Mouse (Mus musculus) spleen, postnatal 0 days (tissue): ENCODE measurements around the gene Ppp1r32. TPM values are rescaled to one million over a fixed set of nuclear protein-coding genes. Genes with fewer than 3 reads are reported as not detected.

Source experiments
- polyA plus RNA-seq: library from polyadenylated mRNA; unstranded; fragments of >200 nt; fragmentation: Nextera tagmentation; extraction: Ambion mirVana; gene quantifications from 2 replicates; pipeline ENCODE4 v1.2.1, GENCODE M21; 2015

The Ppp1r32 gene
- 0.16 and 0.19 TPM in 2 replicates for polyA plus RNA-seq

GRCm38 (mm10) chr19:10482703-10483102 is at the start of gene Ppp1r32:
Ppp1r32 (minus strand) TSS chr19:10482928.

GRCm38 (mm10) chr19:10525910-10526309 is 43.2 kb upstream of the Ppp1r32 start, which contains the start of gene Sdhaf2:
Sdhaf2 (minus strand) TSS chr19:10526142.

GRCm38 (mm10) chr19:10525106-10525901 is 42.6 kb upstream of the Ppp1r32 start, which contains the start of gene Cpsf7:
Cpsf7 (plus strand) TSS chr19:10525266.

GRCm38 (mm10) chr19:10456752-10457483 is 25.8 kb downstream of the Ppp1r32 start, which contains the start of gene Lrrc10b:
Lrrc10b (minus strand) TSS chr19:10457473.

Other genes starting within 250 kb of the Ppp1r32 start
- 1.7 and 2.4 TPM in 2 replicates for gene Myrf, start 242.2 kb downstream of the Ppp1r32 start, polyA plus RNA-seq
- 0.66 and 1.0 TPM in 2 replicates for gene Dagla, start 178.1 kb downstream of the Ppp1r32 start, polyA plus RNA-seq
- 0.16 and 0.28 TPM in 2 replicates for gene Syt7, start 93.8 kb downstream of the Ppp1r32 start, polyA plus RNA-seq
- gene Lrrc10b, start 25.5 kb downstream of the Ppp1r32 start, polyA plus RNA-seq = 0.13 and 0.22 TPM in 2 replicates
- 17.7 and 22.0 TPM in 2 replicates for gene Cpsf7, start 42.3 kb upstream of the Ppp1r32 start, polyA plus RNA-seq
- 36.7 and 44.0 TPM in 2 replicates for gene Sdhaf2, start 43.2 kb upstream of the Ppp1r32 start, polyA plus RNA-seq
- 23.3 and 25.9 TPM in 2 replicates for gene Tmem216, start 73.3 kb upstream of the Ppp1r32 start, polyA plus RNA-seq
- 17.8 and 25.7 TPM in 2 replicates for gene Cyb561a3, start 94.2 kb upstream of the Ppp1r32 start, polyA plus RNA-seq
- gene Tmem138, start 94.4 kb upstream of the Ppp1r32 start, polyA plus RNA-seq = 20.1 and 22.3 TPM in 2 replicates
- gene Ddb1, start 122.4 kb upstream of the Ppp1r32 start, polyA plus RNA-seq = 127 and 136 TPM in 2 replicates
- gene Tkfc, start 122.7 kb upstream of the Ppp1r32 start, polyA plus RNA-seq = 4.8 and 5.8 TPM in 2 replicates
- 0.35 and 1.0 TPM in 2 replicates for gene Vwce, start 151.3 kb upstream of the Ppp1r32 start, polyA plus RNA-seq
- gene Pga5, start 195.1 kb upstream of the Ppp1r32 start, polyA plus RNA-seq = 0.45 and 1.4 TPM in 2 replicates
- 14.7 and 15.2 TPM in 2 replicates for gene Vps37c, start 205.8 kb upstream of the Ppp1r32 start, polyA plus RNA-seq